Mouse (Mus musculus): ENCODE data around the gene Ptprh. TPM values are rescaled to one million over a fixed set of nuclear protein-coding genes. Genes with fewer than 3 reads are reported as not detected.
A peak's percentile ranks its signal among the peaks of the same experiment; 100 is the strongest.

Ptprh gene
- total RNA-seq, 2 experiments from 2014 or later: not detected

DNA sequence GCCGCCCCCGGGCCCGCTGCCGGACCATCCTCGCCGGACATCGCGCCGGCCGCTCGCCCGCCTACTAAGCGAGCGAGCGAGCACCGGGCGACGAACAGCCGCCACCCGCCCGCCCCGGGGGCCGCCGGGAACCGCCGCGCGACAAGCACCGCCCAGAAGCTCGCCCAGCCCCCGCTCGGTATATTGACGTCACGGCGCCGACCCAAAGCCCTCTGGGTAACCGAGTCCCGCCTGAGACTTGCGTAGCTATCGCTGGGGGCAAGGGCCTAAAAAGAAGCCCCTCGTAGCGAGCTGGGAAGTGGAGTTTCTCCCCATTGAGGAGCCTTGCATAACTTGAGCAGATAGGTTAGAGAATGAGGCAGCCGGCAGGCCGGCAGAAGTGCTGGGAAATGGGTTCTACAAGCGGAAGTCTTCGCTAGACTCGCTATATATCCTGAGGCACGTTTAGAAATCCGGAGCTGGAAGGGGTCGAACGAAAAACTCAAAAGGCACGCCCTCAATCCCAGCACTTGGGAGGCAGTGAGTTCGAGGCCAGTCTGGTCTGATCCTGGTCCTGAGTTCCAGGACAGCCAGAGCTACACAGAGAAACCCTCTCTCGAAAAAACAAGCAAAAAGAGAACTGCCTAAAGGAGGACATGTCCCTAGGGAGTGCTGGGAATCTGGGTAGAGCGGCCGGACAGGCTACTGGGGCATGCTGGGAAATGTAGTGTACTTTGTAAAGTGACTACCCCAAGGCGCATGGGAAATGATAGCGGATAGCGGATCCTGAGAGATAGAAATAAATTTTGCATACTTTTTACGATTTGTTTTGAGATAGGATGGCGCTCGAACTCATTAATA is 102.1 kb downstream of the Ptprh start, which contains the start of gene Ppp1r12c:
Gene Ppp1r12c (minus strand): TSS at position 123 of the 840 bp plus-strand sequence.
- Histone ChIP-seq H3K27ac (peak within 1 kb of the TSS; percentile 99), H3K4me3 (peak within 1 kb of the TSS; percentile 95)
- intact Hi-C loops (cut with DNase I): loop anchor here (10.0 kb wide), 1 partner anchor 1783 kb away; the partner anchor contains the start of gene Zfp667
- peak; percentile 98 for DNase-seq
- TF ChIP-seq CTCF (IDR thresholded peaks at IDR 0.05): no peak

DNA sequence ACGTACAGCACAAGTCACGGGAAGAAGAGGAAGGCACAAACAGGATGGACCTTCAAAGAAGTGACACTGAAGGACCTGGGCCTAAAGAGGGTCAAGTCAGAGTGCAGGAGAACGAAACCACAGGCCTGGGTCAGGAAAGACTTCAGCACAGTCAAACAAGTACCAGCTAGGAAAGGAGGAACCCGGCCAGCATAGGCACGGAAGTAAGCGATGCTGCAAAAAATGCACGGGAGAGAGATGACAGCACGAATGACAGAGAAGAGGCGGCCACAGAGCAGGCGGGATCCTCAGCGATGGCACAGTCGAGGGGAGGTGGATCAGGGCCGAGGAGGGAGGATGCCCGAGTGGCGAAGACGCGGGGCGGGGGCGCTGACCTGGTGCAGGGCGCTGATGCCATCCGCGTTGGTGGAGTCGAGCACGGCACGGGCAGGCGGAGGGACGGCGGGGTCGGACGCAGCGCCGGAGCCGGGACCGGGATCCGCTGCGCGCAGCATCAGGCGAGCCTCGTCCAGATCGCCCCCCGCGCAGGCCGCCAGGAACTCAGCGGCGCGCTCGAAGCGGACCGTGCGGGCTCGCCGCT is 102.9 kb downstream of the Ptprh start:
- TF ChIP-seq CTCF (IDR thresholded peaks at IDR 0.05): no peak

DNA sequence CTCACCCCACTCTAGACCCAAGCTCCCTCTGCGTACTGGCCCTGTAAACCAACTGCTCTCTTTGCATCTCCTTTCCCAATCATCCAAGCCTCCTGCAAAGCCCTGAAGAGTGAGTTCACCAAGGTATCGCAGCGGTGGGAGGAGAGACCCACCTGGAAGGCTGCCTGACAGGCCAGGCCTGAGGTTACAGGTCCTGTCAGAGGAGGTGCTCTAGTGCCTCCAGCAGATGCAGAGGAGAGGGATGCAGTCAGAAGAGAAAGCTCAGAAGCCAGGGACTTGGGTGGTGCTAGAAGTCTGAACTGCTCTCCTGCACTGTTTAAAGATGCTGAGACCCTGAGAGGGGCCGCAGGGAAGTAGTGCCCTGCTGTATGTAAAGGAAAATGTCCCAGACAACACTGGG is 104.8 kb downstream of the Ptprh start:
- Histone ChIP-seq H3K27ac (peak overlapping the region; percentile 99), H3K4me3 (peak overlapping the region; percentile 95)
- intact Hi-C loops (cut with DNase I): loop anchor here (10.0 kb wide), 1 partner anchor 1204 kb away; no protein-coding TSS in a partner anchor
- no peak for DNase-seq
- no peak for TF ChIP-seq CTCF (IDR thresholded peaks at IDR 0.05)

More for the DNA sequence above, 102.9 kb downstream of the Ptprh start:
- intact Hi-C loops (cut with DNase I): loop anchor here (10.0 kb wide), 1 partner anchor 1784 kb away; the partner anchor contains the start of gene Zfp667
- peak; percentile 60 for DNase-seq
- Histone ChIP-seq H3K27ac (peak overlapping the region; percentile 99), H3K4me3 (peak overlapping the region; percentile 95)

Small RNAs within 50 kb of the gene (microRNA-seq; reads per million reads assigned to microRNA genes)
- not detected for gene Gm23577

Other genes with a start within 250 kb of the Ptprh start
- gene Gp6, start 206.3 kb downstream of the Ptprh start, total RNA-seq (2021): not detected
- 10 to 100 TPM; 12.1 to 17.2 TPM for gene Rdh13, start 158.4 kb downstream of the Ptprh start, total RNA-seq (2021)
- gene Eps8l1, start 143.4 kb downstream of the Ptprh start, total RNA-seq (2021): 1 to 10 TPM; 1.5 to 3.7 TPM
- gene Ppp1r12c, start 102.4 kb downstream of the Ptprh start, total RNA-seq (2021): 10 to 100 TPM; 17.8 to 24.8 TPM
- gene Tnnt1, start 87.7 kb downstream of the Ptprh start, total RNA-seq (2021): 1,000 to 10,000 TPM in 1 of 2 experiments, 100 to 1,000 TPM in 1; 398 to 1,232 TPM
- gene Tnni3, start 79.8 kb downstream of the Ptprh start, total RNA-seq (2021): under 1 TPM in 1 of 2 experiments, not detected in 1; 0.41 TPM
- not detected for gene Dnaaf3, start 71.6 kb downstream of the Ptprh start, total RNA-seq (2021)
- not detected for gene Syt5, start 56.5 kb downstream of the Ptprh start, total RNA-seq (2021)
- 1 to 10 TPM; 2.6 to 3.3 TPM for gene Tmem86b, start 27.4 kb upstream of the Ptprh start, total RNA-seq (2021)
- gene Ppp6r1, start 55.0 kb upstream of the Ptprh start, total RNA-seq (2021): 10 to 100 TPM; 45.0 to 51.2 TPM
- 10 to 100 TPM; 23.4 to 29.8 TPM for gene Hspbp1, start 81.0 kb upstream of the Ptprh start, total RNA-seq (2021)
- gene Brsk1, start 86.6 kb upstream of the Ptprh start, total RNA-seq (2021): under 1 TPM; 0.48 to 0.75 TPM
- gene Tmem150b, start 121.2 kb upstream of the Ptprh start, total RNA-seq (2021): under 1 TPM in 1 of 2 experiments, not detected in 1; 0.22 TPM
- 10 to 100 TPM in 1 of 2 experiments, 1 to 10 TPM in 1; 8.0 to 11.5 TPM for gene Kmt5c, start 136.1 kb upstream of the Ptprh start, total RNA-seq (2021)
- gene Cox6b2, start 149.1 kb upstream of the Ptprh start, total RNA-seq (2021): under 1 TPM; 0.51 to 0.78 TPM
- not detected for gene Fam71e2, start 167.3 kb upstream of the Ptprh start, total RNA-seq (2021)
- gene Il11, start 178.8 kb upstream of the Ptprh start, total RNA-seq (2021): not detected
- gene Tmem190, start 178.9 kb upstream of the Ptprh start, total RNA-seq (2021): not detected
- gene Tmem238, start 185.6 kb upstream of the Ptprh start, total RNA-seq (2021): 10 to 100 TPM in 1 of 2 experiments, 1 to 10 TPM in 1; 8.0 to 10.6 TPM
- gene Rpl28, start 188.8 kb upstream of the Ptprh start, total RNA-seq (2021): 100 to 1,000 TPM; 483 to 569 TPM
- gene Ube2s, start 208.5 kb upstream of the Ptprh start, total RNA-seq (2021): 10 to 100 TPM; 76.4 to 82.7 TPM
- gene Shisa7, start 240.7 kb upstream of the Ptprh start, total RNA-seq (2021): not detected